Mouse (Mus musculus): ENCODE data around the gene Inpp5a. TPM values are rescaled to one million over a fixed set of nuclear protein-coding genes. Genes with fewer than 3 reads are reported as not detected.

Inpp5a gene
- polyA plus RNA-seq, 1 experiment, result 37.8 TPM

GRCm38 (mm10) chr7:139390380-139390779 is 1.5 kb downstream of the Inpp5a start:
- TF ChIP-seq POLR2AphosphoS2 (IDR thresholded peaks at IDR 0.05; ENCODE audit: insufficient read length, low read depth) (no peak), E2F4 (IDR thresholded peaks at IDR 0.05; ENCODE audit: insufficient read depth) (no peak), POLR2A (IDR thresholded peaks at IDR 0.05; ENCODE audit: insufficient read length, low read depth) (no peak), MAX (IDR thresholded peaks at IDR 0.05; ENCODE audit: low read depth) (no peak), MYOD1 (IDR thresholded peaks at IDR 0.05; ENCODE audit: control insufficient read depth in 1 of 3, insufficient read length in 2 of 3, low read depth in 2 of 3) (no peak), TCF12 (IDR thresholded peaks at IDR 0.05; ENCODE audit: insufficient read depth, poor library complexity, severe bottlenecking) (no peak), SRF (IDR thresholded peaks at IDR 0.05; ENCODE audit: control insufficient read depth, insufficient read length, low read depth) (no peak), USF1 (IDR thresholded peaks at IDR 0.05; ENCODE audit: low read depth) (no peak), MYOG (IDR thresholded peaks at IDR 0.05; ENCODE audit: control insufficient read depth in 1 of 3, insufficient read depth in 1 of 3, insufficient read length in 2 of 3, low read depth in 2 of 3) (no peak), TCF3 (IDR thresholded peaks at IDR 0.05; ENCODE audit: insufficient read length, low read depth) (no peak), REST (IDR thresholded peaks at IDR 0.05; ENCODE audit: insufficient read depth, insufficient read length) (no peak), CEBPB (IDR thresholded peaks at IDR 0.05; ENCODE audit: insufficient read depth, poor library complexity, severe bottlenecking) (no peak)
- Histone ChIP-seq H3K79me2 (ENCODE audit: control insufficient read depth, insufficient read depth) (peaks cover 60% of the 10 kb centered on the region), H3K36me3 (ENCODE audit: control insufficient read depth, insufficient read depth) (no peaks in the 10 kb centered on the region), H3K4me3 (peak overlapping the region; percentile 41), H3K4me2 (ENCODE audit: low read depth) (peak overlapping the region; percentile 92), H3ac (ENCODE audit: control insufficient read depth, insufficient read length) (no peak overlapping the region), H3K27me3 (ENCODE audit: control insufficient read depth, insufficient read depth, insufficient read length) (no peaks in the 10 kb centered on the region)

DNA sequence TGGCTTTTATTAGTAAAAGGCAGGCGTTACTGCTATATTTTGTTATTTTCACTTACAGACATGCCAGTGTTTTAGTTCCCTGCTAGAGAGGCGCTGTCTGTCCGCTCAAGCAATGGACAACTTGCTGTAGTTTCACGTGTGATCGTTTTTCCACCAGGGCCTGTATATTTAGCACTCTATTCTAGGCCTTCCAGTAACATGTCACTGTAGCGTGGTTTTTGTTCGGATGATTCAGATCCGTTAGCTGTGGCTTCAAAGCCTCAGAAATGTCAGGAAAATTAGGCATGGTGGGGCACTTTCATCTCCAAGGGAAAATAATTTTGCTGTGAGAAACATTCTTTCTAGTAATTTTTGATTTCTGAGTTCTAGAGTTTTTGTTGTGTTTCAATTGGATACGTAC is 2.0 kb downstream of the Inpp5a start:
- Histone ChIP-seq H3K4me3 (peak overlapping the region; percentile 41), H3K4me2 (ENCODE audit: low read depth) (peak overlapping the region; percentile 92), H3K27me3 (ENCODE audit: control insufficient read depth, insufficient read depth, insufficient read length) (no peaks in the 10 kb centered on the region), H3K79me2 (ENCODE audit: control insufficient read depth, insufficient read depth) (peaks cover 65% of the 10 kb centered on the region), H3K36me3 (ENCODE audit: control insufficient read depth, insufficient read depth) (no peaks in the 10 kb centered on the region), H3ac (ENCODE audit: control insufficient read depth, insufficient read length) (no peak overlapping the region)
- TF ChIP-seq POLR2A (IDR thresholded peaks at IDR 0.05; ENCODE audit: insufficient read length, low read depth), result no peak
- no peak for TF ChIP-seq SRF (IDR thresholded peaks at IDR 0.05; ENCODE audit: control insufficient read depth, insufficient read length, low read depth)
- TF ChIP-seq E2F4 (IDR thresholded peaks at IDR 0.05; ENCODE audit: insufficient read depth), result no peak
- TF ChIP-seq MYOD1 (IDR thresholded peaks at IDR 0.05; ENCODE audit: control insufficient read depth in 1 of 3, insufficient read length in 2 of 3, low read depth in 2 of 3), result no peak
- no peak for TF ChIP-seq USF1 (IDR thresholded peaks at IDR 0.05; ENCODE audit: low read depth)
- TF ChIP-seq MAX (IDR thresholded peaks at IDR 0.05; ENCODE audit: low read depth), result no peak
- no peak for TF ChIP-seq TCF12 (IDR thresholded peaks at IDR 0.05; ENCODE audit: insufficient read depth, poor library complexity, severe bottlenecking)
- TF ChIP-seq POLR2AphosphoS2 (IDR thresholded peaks at IDR 0.05; ENCODE audit: insufficient read length, low read depth), result no peak
- TF ChIP-seq CEBPB (IDR thresholded peaks at IDR 0.05; ENCODE audit: insufficient read depth, poor library complexity, severe bottlenecking), result no peak
- TF ChIP-seq TCF3 (IDR thresholded peaks at IDR 0.05; ENCODE audit: insufficient read length, low read depth), result no peak
- TF ChIP-seq REST (IDR thresholded peaks at IDR 0.05; ENCODE audit: insufficient read depth, insufficient read length), result no peak
- TF ChIP-seq MYOG (IDR thresholded peaks at IDR 0.05; ENCODE audit: control insufficient read depth in 1 of 3, insufficient read depth in 1 of 3, insufficient read length in 2 of 3, low read depth in 2 of 3), result no peak

- H3ac ChIP-seq (ENCODE audit: control insufficient read depth, insufficient read length), result no peak overlapping the region
- TF ChIP-seq TCF12 (IDR thresholded peaks at IDR 0.05; ENCODE audit: insufficient read depth, poor library complexity, severe bottlenecking), result no peak
- no peak for TF ChIP-seq REST (IDR thresholded peaks at IDR 0.05; ENCODE audit: insufficient read depth, insufficient read length)
- TF ChIP-seq SRF (IDR thresholded peaks at IDR 0.05; ENCODE audit: control insufficient read depth, insufficient read length, low read depth), result no peak
- TF ChIP-seq TCF3 (IDR thresholded peaks at IDR 0.05; ENCODE audit: insufficient read length, low read depth), result no peak
- TF ChIP-seq MYOG (IDR thresholded peaks at IDR 0.05; ENCODE audit: control insufficient read depth in 1 of 3, insufficient read depth in 1 of 3, insufficient read length in 2 of 3, low read depth in 2 of 3), result no peak
- TF ChIP-seq E2F4 (IDR thresholded peaks at IDR 0.05; ENCODE audit: insufficient read depth), result no peak
- no peak for TF ChIP-seq USF1 (IDR thresholded peaks at IDR 0.05; ENCODE audit: low read depth)
- TF ChIP-seq MAX (IDR thresholded peaks at IDR 0.05; ENCODE audit: low read depth), result no peak
- TF ChIP-seq MYOD1 (IDR thresholded peaks at IDR 0.05; ENCODE audit: control insufficient read depth in 1 of 3, insufficient read length in 2 of 3, low read depth in 2 of 3), result no peak
- TF ChIP-seq CEBPB (IDR thresholded peaks at IDR 0.05; ENCODE audit: insufficient read depth, poor library complexity, severe bottlenecking), result no peak
- TF ChIP-seq POLR2A (IDR thresholded peaks at IDR 0.05; ENCODE audit: insufficient read length, low read depth), result no peak
- no peak for TF ChIP-seq POLR2AphosphoS2 (IDR thresholded peaks at IDR 0.05; ENCODE audit: insufficient read length, low read depth)
- H3K36me3 ChIP-seq (ENCODE audit: control insufficient read depth, insufficient read depth), result no peaks in the 10 kb centered on the region
- H3K4me3 ChIP-seq, result no peak overlapping the region
- peaks cover 67% of the 10 kb centered on the region for H3K79me2 ChIP-seq (ENCODE audit: control insufficient read depth, insufficient read depth)
- H3K4me2 ChIP-seq (ENCODE audit: low read depth), result peak overlapping the region; percentile 92
- no peaks in the 10 kb centered on the region for H3K27me3 ChIP-seq (ENCODE audit: control insufficient read depth, insufficient read depth, insufficient read length)
Observed at GRCm38 (mm10) chr7:139391691-139392090, 2.8 kb downstream of the Inpp5a start.

- Histone ChIP-seq H3K4me3 (no peak overlapping the region), H3K36me3 (ENCODE audit: control insufficient read depth, insufficient read depth) (no peaks in the 10 kb centered on the region), H3K4me2 (ENCODE audit: low read depth) (no peak overlapping the region), H3K27me3 (ENCODE audit: control insufficient read depth, insufficient read depth, insufficient read length) (no peaks in the 10 kb centered on the region), H3ac (ENCODE audit: control insufficient read depth, insufficient read length) (no peak overlapping the region), H3K79me2 (ENCODE audit: control insufficient read depth, insufficient read depth) (peaks cover 67% of the 10 kb centered on the region)
- TF ChIP-seq MYOD1 (IDR thresholded peaks at IDR 0.05; ENCODE audit: control insufficient read depth in 1 of 3, insufficient read length in 2 of 3, low read depth in 2 of 3) (no peak), POLR2A (IDR thresholded peaks at IDR 0.05; ENCODE audit: insufficient read length, low read depth) (no peak), POLR2AphosphoS2 (IDR thresholded peaks at IDR 0.05; ENCODE audit: insufficient read length, low read depth) (no peak), USF1 (IDR thresholded peaks at IDR 0.05; ENCODE audit: low read depth) (no peak), TCF3 (IDR thresholded peaks at IDR 0.05; ENCODE audit: insufficient read length, low read depth) (no peak), TCF12 (IDR thresholded peaks at IDR 0.05; ENCODE audit: insufficient read depth, poor library complexity, severe bottlenecking) (no peak), MYOG (IDR thresholded peaks at IDR 0.05; ENCODE audit: control insufficient read depth in 1 of 3, insufficient read depth in 1 of 3, insufficient read length in 2 of 3, low read depth in 2 of 3) (no peak), MAX (IDR thresholded peaks at IDR 0.05; ENCODE audit: low read depth) (no peak), E2F4 (IDR thresholded peaks at IDR 0.05; ENCODE audit: insufficient read depth) (no peak), REST (IDR thresholded peaks at IDR 0.05; ENCODE audit: insufficient read depth, insufficient read length) (no peak), SRF (IDR thresholded peaks at IDR 0.05; ENCODE audit: control insufficient read depth, insufficient read length, low read depth) (no peak), CEBPB (IDR thresholded peaks at IDR 0.05; ENCODE audit: insufficient read depth, poor library complexity, severe bottlenecking) (no peak)
Observed at GRCm38 (mm10) chr7:139392106-139392505, 3.2 kb downstream of the Inpp5a start.

Data from myocyte (in vitro differentiated cells).